Mouse (Mus musculus) large intestine, adult 2 months (tissue): ENCODE measurements around the gene Olfr1261. TPM values are rescaled to one million over a fixed set of nuclear protein-coding genes. Genes with fewer than 3 reads are reported as not detected.

Experiments used
- DNase-seq: peaks from one replicate; pipeline ENCODE4 v3.0.0-alpha.2; 2012; ENCODE audit warnings: low read depth, low spot score
- WGBS: fragments of 180-500 bp; shearing (Covaris S2); methylation state at CpG from one replicate; pipeline ENCODE4 v1.1.7; 2018; 5-methylcytosine and 5-hydroxymethylcytosine counted together
- polyA plus RNA-seq: library from polyadenylated mRNA; depleted of rRNA; stranded (reverse); fragments of >200 nt; gene quantifications from 2 replicates; pipeline ENCODE4 v1.2.3, GENCODE M21; 2012; rRNA removed

Olfr1261 gene
- polyA plus RNA-seq = not detected in 2 replicates

- DNase-seq = no peak
Measured at GRCm38 (mm10) chr2:89990921-89991320, at the start of gene Olfr1261. Gene Olfr1261, plus strand, starts transcription at chr2:89991221.

- 80% methylated on average over 5 of the region's 5 CpGs for WGBS
- no peak for DNase-seq
Measured at GRCm38 (mm10) chr2:89948564-89948963, 42.5 kb upstream of the Olfr1261 start, which contains the start of gene Olfr1259. Gene Olfr1259, minus strand, starts transcription at chr2:89948664.

DNA sequence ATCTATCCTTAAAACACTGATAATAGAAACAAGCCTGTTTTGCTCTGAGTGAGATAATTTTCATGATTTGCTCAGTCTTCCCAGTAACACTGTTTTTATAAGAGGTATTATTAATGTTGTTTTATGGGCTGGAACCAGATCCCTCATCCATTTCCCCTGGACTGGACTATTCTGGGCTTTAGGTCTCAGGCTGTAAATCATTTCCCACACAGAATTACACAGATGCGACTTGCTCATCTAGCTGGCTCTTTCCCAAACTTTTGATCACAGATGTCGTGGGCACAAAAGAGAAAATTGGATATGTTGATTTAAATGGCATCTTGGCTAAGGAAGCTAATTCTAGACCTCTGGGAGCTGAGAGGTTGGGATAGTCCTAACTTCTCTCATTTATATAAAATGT, 16.8 kb upstream of the Olfr1261 start, which contains the start of gene Olfr1260:
Gene Olfr1260 (plus strand): TSS at position 157 of the 400 bp plus-strand sequence.
- no peak for DNase-seq
- WGBS = 26% methylated on average over 2 of the region's 2 CpGs

- 81% methylated on average over 2 of the region's 2 CpGs for WGBS
Measured at GRCm38 (mm10) chr2:89977709-89978108, 13.3 kb upstream of the Olfr1261 start.

DNA sequence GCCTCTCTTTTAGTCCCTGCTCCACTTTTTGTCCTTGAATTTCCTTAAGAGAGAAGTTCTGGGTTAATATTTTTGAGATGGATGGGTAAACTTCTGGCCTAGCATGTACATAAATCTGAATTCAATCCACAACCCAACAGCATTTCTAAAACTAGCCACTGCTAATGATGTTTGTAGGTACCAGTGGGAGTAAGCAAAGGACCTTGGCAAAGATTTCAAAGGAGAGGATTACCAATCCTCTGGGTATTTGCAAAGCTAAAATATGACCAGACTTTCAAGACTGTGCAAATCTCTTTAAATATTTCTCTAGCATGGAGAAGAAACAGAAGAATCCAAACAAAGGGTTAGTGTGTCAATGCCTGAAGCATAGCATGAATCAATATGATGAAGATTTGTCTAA, 8.8 kb downstream of the Olfr1261 start, which contains the start of gene Olfr1262:
Gene Olfr1262 (plus strand): TSS at position 301 of the 400 bp plus-strand sequence.
- no peak for DNase-seq

More at GRCm38 (mm10) chr2:89977709-89978108, 13.3 kb upstream of the Olfr1261 start:
- DNase-seq = no peak

- DNase-seq = no peak
- 87% methylated on average over 2 of the region's 2 CpGs for WGBS
Measured at GRCm38 (mm10) chr2:90011831-90012230, 20.8 kb downstream of the Olfr1261 start, which contains the start of gene Olfr1263. Gene Olfr1263, plus strand, starts transcription at chr2:90012131.

DNA sequence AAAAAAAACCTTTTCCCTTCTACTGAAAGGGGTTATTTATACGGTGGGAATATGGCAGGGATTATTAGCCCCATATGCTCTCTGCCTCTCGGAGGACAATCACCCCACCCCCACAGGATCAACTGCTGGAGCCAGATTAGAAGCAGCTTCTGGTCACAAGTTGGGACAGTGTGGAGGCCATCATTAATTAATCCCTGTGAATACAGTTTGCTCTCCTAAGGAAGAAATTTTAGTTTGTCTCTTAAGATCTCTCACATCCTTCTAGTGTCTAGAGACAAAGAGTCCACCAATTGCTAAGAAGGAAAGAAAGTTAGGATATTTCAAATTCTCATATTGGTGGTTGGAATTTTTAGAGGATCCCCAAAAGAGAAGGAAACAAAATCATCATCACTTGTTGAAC, 34.5 kb downstream of the Olfr1261 start, which contains the start of gene Olfr1264:
Gene Olfr1264 (minus strand): TSS at position 101 of the 400 bp plus-strand sequence.
- DNase-seq = no peak
- WGBS = 71% methylated on average over 2 of the region's 2 CpGs

DNA sequence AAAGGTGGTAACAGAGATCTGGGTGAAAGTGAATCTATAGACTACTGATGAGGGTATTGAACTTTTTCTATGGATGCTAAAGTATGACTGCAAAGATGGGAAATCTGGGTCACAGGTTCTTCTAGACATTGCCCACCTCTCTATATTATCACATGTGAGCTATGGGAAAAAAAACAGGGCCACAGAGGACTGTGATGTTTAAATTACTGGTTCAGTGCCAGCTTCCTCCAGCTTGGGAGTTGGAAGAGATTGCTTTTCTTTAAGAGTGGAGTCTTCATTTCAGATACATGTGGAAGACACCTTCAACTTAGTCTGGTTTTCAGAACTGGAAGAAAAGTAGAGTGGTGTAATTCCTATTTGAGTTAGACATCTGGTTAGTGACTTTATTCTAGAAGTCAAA, 44.0 kb downstream of the Olfr1261 start, which contains the start of gene Olfr1265:
Gene Olfr1265 (plus strand): TSS at position 301 of the 400 bp plus-strand sequence.
- no peak for DNase-seq

Other genes starting within 250 kb of the Olfr1261 start
- gene Olfr1253, start 234.1 kb upstream of the Olfr1261 start, polyA plus RNA-seq = not detected in 2 replicates
- not detected in 2 replicates for gene Olfr1254, start 197.6 kb upstream of the Olfr1261 start, polyA plus RNA-seq
- gene Olfr1255, start 179.2 kb upstream of the Olfr1261 start, polyA plus RNA-seq = not detected in 2 replicates
- not detected in 2 replicates for gene Olfr1256, start 149.7 kb upstream of the Olfr1261 start, polyA plus RNA-seq
- not detected in 2 replicates for gene Olfr48, start 143.0 kb upstream of the Olfr1261 start, polyA plus RNA-seq
- not detected in 2 replicates for gene Olfr1257, start 112.8 kb upstream of the Olfr1261 start, polyA plus RNA-seq
- not detected in 2 replicates for gene Olfr1258, start 63.9 kb upstream of the Olfr1261 start, polyA plus RNA-seq
- 0.12 TPM in 1 of 2 replicates, not detected in the other for gene Olfr1259, start 42.6 kb upstream of the Olfr1261 start, polyA plus RNA-seq
- gene Olfr1260, start 16.9 kb upstream of the Olfr1261 start, polyA plus RNA-seq = not detected in 2 replicates
- not detected in 2 replicates for gene Olfr1262, start 8.9 kb downstream of the Olfr1261 start, polyA plus RNA-seq
- not detected in 2 replicates for gene Olfr1263, start 20.9 kb downstream of the Olfr1261 start, polyA plus RNA-seq
- not detected in 2 replicates for gene Olfr1264, start 34.4 kb downstream of the Olfr1261 start, polyA plus RNA-seq
- not detected in 2 replicates for gene Olfr1265, start 44.1 kb downstream of the Olfr1261 start, polyA plus RNA-seq
- not detected in 2 replicates for gene Olfr140, start 72.4 kb downstream of the Olfr1261 start, polyA plus RNA-seq
- gene Olfr1269, start 130.2 kb downstream of the Olfr1261 start, polyA plus RNA-seq = not detected in 2 replicates
- not detected in 2 replicates for gene Olfr32, start 151.1 kb downstream of the Olfr1261 start, polyA plus RNA-seq
- gene Olfr1270, start 161.9 kb downstream of the Olfr1261 start, polyA plus RNA-seq = not detected in 2 replicates
- gene Olfr1506, start 233.3 kb downstream of the Olfr1261 start, polyA plus RNA-seq = not detected in 2 replicates